Mouse (Mus musculus) CD4-positive, CD25-positive, alpha-beta regulatory T cell, adult 2 months (primary cell): ENCODE data around the gene Ctnna3.

ENCODE experiments used
- DNase-seq: peaks from one replicate; pipeline ENCODE4 v3.0.0-alpha.2; 2012; ENCODE audit warnings: low read depth, low spot score

Ctnna3 gene

GRCm38 (mm10) chr10:63526027-63526426, 96.1 kb downstream of the Ctnna3 start:
- no peak for DNase-seq

GRCm38 (mm10) chr10:63532381-63532780, 102.5 kb downstream of the Ctnna3 start:
- no peak for DNase-seq

GRCm38 (mm10) chr10:63541754-63542153, 111.9 kb downstream of the Ctnna3 start:
- DNase-seq = no peak

GRCm38 (mm10) chr10:63542493-63542892, 112.6 kb downstream of the Ctnna3 start:
- DNase-seq = no peak

DNA sequence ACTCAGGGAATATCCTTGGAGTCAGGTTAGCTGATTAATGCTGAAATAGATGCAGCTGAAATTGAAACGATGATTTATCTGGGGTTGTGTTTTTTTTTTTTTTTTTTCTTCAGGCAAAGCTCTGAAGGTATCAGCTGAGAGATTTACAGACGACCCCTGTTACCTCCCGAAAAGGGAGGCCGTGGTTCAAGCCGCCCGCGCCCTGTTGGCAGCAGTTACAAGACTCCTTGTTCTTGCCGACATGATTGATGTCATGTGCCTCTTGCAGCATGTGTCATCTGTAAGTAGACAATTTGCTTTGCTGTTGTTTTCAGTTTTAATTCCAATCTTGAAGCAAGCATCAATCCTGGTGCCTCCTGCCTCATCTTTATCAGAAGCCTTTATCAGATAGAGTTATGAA, 136.8 kb downstream of the Ctnna3 start:
- DNase-seq = no peak

DNA sequence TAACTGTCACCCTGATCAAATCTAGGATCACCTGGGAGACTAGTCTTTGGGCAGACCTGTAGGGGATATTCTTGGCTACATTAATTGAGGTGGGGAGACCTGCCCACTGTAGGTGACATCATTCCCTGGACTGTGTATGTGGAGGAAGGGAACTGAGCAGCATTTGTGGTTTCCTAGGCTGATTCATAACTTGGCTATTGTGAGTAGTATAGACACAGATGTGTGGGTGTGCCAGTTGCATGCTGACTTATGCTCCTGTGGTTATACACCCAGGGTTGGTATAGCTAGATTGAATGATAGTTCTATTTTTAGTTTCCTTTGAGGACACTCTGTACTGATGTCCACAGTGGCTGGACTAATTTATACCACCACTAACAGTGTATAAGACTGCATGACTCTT, 141.7 kb downstream of the Ctnna3 start:
- no peak for DNase-seq

DNA sequence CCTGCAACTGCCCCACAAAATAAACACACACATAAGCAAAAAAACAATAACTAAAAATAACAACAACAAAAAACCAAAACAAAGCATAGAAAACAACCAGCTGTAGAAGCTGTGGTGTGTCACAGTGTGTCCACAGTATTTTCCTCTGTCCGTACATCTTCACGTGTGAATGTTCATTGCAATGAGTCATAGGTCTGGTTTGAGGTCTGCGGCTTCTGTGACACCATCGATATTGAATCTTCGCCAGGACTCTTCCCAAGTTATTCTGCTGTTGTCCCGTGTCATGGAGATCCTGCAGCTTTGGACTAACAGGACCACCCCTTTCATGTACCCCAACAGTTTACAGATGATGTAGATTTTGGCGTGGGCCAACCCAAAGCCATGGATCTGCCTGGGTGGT, 143.0 kb downstream of the Ctnna3 start:
- no peak for DNase-seq

DNA sequence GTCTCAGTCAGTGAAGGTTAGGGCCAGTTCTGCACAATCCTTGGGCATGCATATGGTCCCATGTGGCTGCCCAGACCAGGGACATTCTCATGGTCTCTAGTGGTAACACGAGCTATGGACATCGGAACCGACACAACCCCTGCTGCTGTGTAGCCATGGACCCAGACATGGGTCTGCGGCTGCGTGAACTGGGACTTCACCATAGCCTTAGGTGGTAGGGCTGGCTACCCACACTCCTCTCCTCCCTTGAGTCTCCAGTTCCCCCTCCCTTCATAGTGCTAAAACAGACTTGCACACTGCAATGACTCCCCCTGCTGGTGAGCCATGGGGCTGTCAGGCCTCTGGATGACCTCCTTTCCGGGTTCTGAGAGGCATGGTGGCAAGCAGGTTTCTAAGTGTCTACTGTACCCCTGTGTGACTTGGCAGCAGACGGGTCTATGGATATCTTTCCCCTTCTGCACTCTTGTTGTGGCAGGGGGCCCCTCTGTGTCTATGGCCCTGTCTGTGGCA, 144.3 kb downstream of the Ctnna3 start:
- DNase-seq = no peak

DNA sequence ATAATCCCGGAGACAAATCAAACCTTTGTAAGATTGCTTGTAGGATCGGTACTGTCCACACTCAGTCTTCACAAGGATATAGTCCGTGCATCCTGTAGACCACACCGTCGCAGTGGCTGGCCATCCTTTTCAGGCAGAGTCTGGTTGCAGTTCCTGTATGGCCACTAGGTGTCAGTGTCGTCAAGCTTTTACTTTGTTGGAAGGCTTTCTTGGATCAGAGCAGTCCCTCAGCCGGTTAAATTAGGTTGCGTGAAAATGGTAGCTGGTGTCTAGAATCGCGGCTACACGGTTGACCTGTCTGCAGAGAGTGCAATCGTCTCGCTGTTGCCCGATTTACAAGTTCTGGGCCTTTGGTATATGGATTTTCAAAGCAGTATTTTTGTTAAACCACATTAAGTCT, 152.7 kb downstream of the Ctnna3 start:
- peak; percentile 68 for DNase-seq

DNA sequence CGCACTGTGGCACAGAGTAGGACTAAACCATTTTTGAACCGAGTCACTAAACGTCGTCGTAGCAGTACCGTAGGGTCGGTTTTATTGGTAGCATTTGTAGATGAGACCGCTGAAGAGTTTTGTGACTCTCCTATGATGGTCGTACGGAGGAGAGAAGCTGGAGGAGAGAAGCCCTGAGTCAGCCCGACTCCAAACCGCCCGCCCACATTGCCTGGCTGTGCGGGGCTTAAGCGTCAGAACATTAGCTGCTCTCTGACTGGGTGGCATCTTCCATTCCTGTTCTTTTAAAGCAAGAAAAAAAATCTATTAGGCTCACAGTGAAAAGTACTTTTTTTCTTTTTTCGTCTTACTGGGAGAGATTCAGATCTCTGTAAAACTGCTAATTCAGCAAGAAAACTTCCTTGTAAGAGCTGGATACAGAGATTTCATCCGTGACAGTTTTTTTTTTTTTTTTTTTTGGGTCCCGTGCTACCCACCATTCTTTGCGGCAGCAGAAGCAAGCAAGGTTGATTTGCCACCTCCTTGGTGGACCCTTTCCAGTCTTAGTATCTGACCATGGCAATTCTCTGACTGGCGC, 154.0 kb downstream of the Ctnna3 start:
- DNase-seq = no peak

DNA sequence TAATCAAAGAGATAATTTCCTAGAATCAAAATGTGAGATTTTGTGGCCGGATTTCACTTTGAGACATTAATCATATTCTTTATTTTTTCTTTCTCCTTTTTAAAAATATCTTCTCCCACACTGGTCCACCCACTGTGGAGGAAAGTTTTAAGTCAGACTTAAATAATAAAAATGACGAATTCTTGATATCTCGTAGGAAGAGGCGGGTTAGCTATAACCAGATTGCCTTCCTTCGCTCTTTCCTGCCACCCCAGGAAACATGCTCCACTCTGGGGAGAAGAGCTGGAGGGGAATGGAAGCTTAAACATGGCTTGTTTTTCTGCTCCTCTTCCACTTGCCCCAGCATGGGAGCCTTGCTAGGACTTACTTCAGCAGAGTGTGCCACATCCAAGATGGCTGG, 169.5 kb downstream of the Ctnna3 start:
- DNase-seq = no peak

GRCm38 (mm10) chr10:63601206-63601605, 171.3 kb downstream of the Ctnna3 start:
- DNase-seq = no peak

DNA sequence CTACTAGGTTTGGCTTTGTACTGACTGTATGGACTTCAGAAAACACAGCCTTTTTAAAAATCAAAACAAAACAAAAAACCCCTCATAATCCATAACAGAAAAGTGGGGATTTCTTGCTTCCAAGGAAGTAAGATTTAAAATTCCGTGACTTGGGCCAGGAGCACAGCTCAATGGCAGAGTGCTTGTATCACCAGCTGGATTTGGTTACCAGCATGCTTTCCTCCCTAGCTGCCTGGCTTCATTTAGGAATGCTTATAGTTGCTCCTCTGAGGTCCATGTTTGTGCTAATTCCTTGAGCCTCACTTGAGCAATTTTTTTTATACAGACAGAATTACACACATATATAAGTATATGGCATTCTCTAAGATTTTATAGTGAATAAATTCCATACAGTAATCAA, 198.6 kb downstream of the Ctnna3 start:
- no peak for DNase-seq

- DNase-seq = peak; percentile 4
These were observed 204.0 kb downstream of the Ctnna3 start for GRCm38 (mm10) chr10:63633915-63634314.

DNA sequence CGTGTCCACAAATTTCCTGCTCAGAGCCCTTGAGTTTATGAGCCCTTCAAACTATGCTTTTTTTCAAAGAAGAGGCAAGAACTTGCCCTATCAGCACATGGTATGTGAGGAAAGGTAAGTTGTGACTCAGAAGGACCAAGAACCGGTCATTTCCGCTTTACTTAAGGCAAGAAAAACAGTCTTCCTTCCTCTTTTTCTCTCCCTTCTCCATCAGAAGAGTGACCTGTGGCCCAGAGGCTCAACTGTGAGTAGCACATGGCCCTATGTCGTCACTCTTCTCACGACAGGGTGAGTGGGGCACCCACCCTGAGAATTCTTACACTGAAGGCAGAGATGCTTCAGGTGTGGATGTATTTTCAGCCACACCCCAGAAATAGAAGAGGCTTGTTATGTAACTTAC, 208.1 kb downstream of the Ctnna3 start:
- DNase-seq = no peak

DNA sequence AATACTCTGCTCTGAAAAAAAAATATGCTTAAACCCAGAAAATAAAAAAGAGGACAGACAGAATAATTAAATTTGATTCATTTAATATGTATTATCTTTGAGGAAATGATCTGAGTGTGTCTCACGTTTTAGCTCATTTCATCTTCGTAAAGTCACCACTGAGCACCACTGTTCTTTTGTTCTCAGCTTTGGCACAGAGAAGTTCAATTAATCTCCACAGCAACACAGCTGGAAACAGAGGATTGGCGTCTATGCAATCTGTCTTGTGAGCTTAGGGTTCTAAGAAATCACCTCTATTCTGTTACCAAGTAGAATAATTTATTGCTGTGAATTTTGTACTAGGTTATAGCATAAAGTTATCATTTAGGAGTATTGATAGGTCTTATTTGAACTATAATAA, 217.4 kb downstream of the Ctnna3 start:
- no peak for DNase-seq

DNA sequence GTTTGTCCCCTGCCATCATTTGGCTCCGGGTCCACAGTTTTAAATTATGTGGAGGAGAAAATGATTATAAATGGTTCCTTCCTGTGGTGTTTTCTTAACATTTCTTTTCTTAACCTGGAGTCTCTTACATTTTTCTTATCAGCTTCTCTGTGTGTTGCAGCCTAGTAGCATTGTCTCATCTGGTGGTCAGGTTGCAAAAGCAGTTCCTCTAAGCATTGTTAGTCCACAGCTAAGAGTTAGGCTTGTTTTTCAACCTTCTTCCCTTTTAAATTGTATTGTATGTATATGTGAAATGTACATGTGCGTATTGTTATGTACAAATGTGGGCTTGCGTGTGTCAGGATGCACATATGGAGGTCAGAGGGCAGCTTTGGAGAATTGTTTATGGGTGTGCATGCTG, 220.4 kb downstream of the Ctnna3 start:
- DNase-seq = no peak

GRCm38 (mm10) chr10:63652887-63653286, 223.0 kb downstream of the Ctnna3 start:
- no peak for DNase-seq

DNA sequence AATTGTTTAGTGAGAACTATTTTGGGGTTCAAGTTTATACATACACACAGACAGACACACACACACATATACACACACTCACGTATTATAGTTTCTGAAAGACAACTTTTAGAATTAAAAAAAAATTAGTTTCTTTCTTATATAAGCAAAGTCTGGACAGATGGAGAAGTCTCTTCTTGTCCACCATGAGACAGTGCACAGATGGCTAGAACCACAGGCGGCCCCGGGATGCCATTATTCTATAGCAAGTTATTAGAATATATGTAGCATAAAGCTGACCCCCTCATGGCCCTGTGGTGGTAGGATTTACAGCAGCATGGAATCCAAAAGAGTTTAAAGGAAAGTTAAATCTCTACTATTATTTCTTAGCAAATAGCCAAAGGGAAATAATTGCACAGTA, 223.7 kb downstream of the Ctnna3 start:
- no peak for DNase-seq

GRCm38 (mm10) chr10:63654560-63654959, 224.7 kb downstream of the Ctnna3 start:
- DNase-seq = no peak

- no peak for DNase-seq
These were observed 246.4 kb downstream of the Ctnna3 start for GRCm38 (mm10) chr10:63676343-63676742.

- no peak for DNase-seq
These were observed 259.3 kb downstream of the Ctnna3 start for GRCm38 (mm10) chr10:63689233-63689632.

DNA sequence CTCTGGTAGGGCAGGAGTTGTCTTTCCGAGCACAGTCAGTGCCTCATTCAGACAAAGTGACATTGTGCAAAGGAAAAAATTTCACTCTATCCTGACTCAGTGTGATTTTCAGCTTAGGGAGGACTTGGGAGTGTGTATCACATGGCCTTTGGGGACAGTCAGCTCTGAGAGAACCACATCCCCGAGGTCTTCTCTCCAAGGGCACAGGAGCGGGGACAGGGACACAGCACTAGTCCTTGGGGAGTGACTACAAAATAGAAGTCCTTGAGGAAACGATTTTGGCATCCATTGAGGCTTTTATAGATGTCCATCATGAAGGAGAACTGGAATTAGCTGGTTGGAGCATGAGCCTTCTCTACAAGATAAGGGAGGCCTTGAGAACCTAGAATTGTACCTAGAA, 259.8 kb downstream of the Ctnna3 start:
- no peak for DNase-seq

- peak; percentile 7 for DNase-seq
These were observed 262.1 kb downstream of the Ctnna3 start for GRCm38 (mm10) chr10:63692039-63692438.
